8 mouse cellular contexts compared by ENCODE assay signal in the genomic region with DNA sequence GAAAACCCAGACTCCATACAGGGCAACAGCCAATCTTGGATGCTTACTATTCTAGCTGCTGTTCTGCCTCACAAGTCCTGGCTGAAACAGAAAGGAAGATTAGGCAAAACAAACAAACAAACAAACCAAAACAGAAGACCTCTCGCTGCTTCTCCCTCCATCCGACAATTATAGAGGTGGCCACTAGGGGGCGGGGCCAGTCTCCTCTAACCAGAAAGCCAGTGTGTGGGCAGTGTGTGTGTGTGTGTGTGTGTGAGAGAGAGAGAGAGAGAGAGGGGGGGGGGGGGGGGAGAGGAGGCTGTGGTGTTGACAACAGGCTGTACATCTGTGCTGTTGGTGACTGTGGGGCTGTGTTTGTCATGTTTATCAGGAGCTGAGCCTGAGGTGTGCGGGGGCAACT. TPM values are rescaled to one million over a fixed set of nuclear protein-coding genes. Genes with fewer than 3 reads are reported as not detected.
A peak's percentile ranks its signal among the peaks of the same experiment; 100 is the strongest.
DNase-seq lines count a peak whose midpoint lies in the region; ATAC-seq and TF ChIP-seq lines count a peak whose summit lies in the region.

No protein-coding gene starts in this region.

- peak; percentile 28; the same call in 1 of the 2 replicates for ATAC-seq in heart, postnatal 0 days (ENCODE audit: insufficient read depth, low read depth)
- peak; percentile 58 for ATAC-seq in CD4-positive, CD25-positive, alpha-beta regulatory T cell, adult 4 months
- 0 out of 2 replicates have a peak, but pooled peaks have one; percentile 21 for ATAC-seq in forebrain, embryonic 15.5 days (replicated peaks)
- ATAC-seq in midbrain, embryonic 13.5 days, result peak; percentile 25; the same call in 1 of the 2 replicates

- H3K4me2 ChIP-seq in heart, postnatal 0 days (ENCODE audit: low read depth, low read length), result no peak overlapping the region
- H3K4me2 ChIP-seq in forebrain, embryonic 15.5 days (replicated peaks), result no peak overlapping the region
- H3K4me2 ChIP-seq in midbrain, embryonic 13.5 days (replicated peaks), result no peak overlapping the region

- peak; percentile 69 for TF ChIP-seq CTCF in heart, postnatal 0 days (IDR thresholded peaks at IDR 0.05; ENCODE audit: low read depth)
- TF ChIP-seq CTCF in bone marrow macrophage, adult 2 months (IDR thresholded peaks at IDR 0.05; ENCODE audit: low read depth, low read length), result peak; percentile 62
- TF ChIP-seq CTCF in testis, adult 2 months (IDR thresholded peaks at IDR 0.05; ENCODE audit: control insufficient read depth, insufficient read depth, insufficient replicate concordance, low read depth, low read length), result peak; percentile 62; the same call in 1 of the 2 replicates

- no peak for TF ChIP-seq EP300 in heart, postnatal 0 days (IDR thresholded peaks at IDR 0.05; ENCODE audit: low read depth)

- H3K4me1 ChIP-seq in heart, postnatal 0 days (ENCODE audit: control insufficient read depth, insufficient read depth), result no peaks in the 10 kb centered on the region
- H3K4me1 ChIP-seq in bone marrow macrophage, adult 2 months (ENCODE audit: control insufficient read depth, insufficient read depth, low read length), result no peaks in the 10 kb centered on the region
- peaks cover 22% of the 10 kb centered on the region for H3K4me1 ChIP-seq in forebrain, embryonic 15.5 days
- H3K4me1 ChIP-seq in midbrain, embryonic 13.5 days (replicated peaks), result peaks cover 36% of the 10 kb centered on the region
- peaks cover 16% of the 10 kb centered on the region for H3K4me1 ChIP-seq in testis, adult 2 months (ENCODE audit: control insufficient read depth, insufficient read depth, low read length)

- no peaks in the 10 kb centered on the region for H3K36me3 ChIP-seq in heart, postnatal 0 days (replicated peaks; ENCODE audit: control insufficient read depth, insufficient read depth, low read length)
- no peaks in the 10 kb centered on the region for H3K36me3 ChIP-seq in forebrain, embryonic 15.5 days
- no peaks in the 10 kb centered on the region for H3K36me3 ChIP-seq in midbrain, embryonic 13.5 days
- H3K36me3 ChIP-seq in testis, adult 2 months (ENCODE audit: control insufficient read depth, insufficient read depth, low read length), result no peaks in the 10 kb centered on the region

- no peak overlapping the region for H3K27ac ChIP-seq in heart, postnatal 0 days (ENCODE audit: low read depth)
- H3K27ac ChIP-seq in bone marrow macrophage, adult 2 months (ENCODE audit: insufficient read depth, low read depth, low read length), result no peak overlapping the region
- no peak overlapping the region for H3K27ac ChIP-seq in forebrain, embryonic 15.5 days (replicated peaks)
- no peak overlapping the region for H3K27ac ChIP-seq in midbrain, embryonic 13.5 days
- no peak overlapping the region for H3K27ac ChIP-seq in testis, adult 2 months (ENCODE audit: control insufficient read depth, insufficient read depth, low read depth, low read length)

- no peaks in the 10 kb centered on the region for H3K9me3 ChIP-seq in heart, postnatal 0 days (replicated peaks; ENCODE audit: control insufficient read depth, low read length)
- no peaks in the 10 kb centered on the region for H3K9me3 ChIP-seq in forebrain, embryonic 15.5 days
- H3K9me3 ChIP-seq in midbrain, embryonic 13.5 days, result no peaks in the 10 kb centered on the region

- WGBS in heart, postnatal 0 days, result 20% methylated on average over 4 of the region's 4 CpGs
- 13% methylated on average over 4 of the region's 4 CpGs for WGBS in forebrain, embryonic 15.5 days
- WGBS in midbrain, embryonic 13.5 days, result 21% methylated on average over 4 of the region's 4 CpGs

- H3K27me3 ChIP-seq in heart, postnatal 0 days (ENCODE audit: control insufficient read depth, insufficient read depth, low read length), result peaks cover 97% of the 10 kb centered on the region
- peaks cover 88% of the 10 kb centered on the region for H3K27me3 ChIP-seq in forebrain, embryonic 15.5 days
- H3K27me3 ChIP-seq in midbrain, embryonic 13.5 days, result peaks cover 97% of the 10 kb centered on the region
- H3K27me3 ChIP-seq in testis, adult 2 months (ENCODE audit: control insufficient read depth, insufficient read depth, low read length), result no peaks in the 10 kb centered on the region

- no peak for TF ChIP-seq POLR2A in bone marrow macrophage, adult 2 months (IDR thresholded peaks at IDR 0.05; ENCODE audit: borderline replicate concordance, low read depth, low read length)
- TF ChIP-seq POLR2A in testis, adult 2 months (IDR thresholded peaks at IDR 0.05; ENCODE audit: control insufficient read depth, low read depth, low read length), result no peak

- DNase-seq in heart, postnatal 0 days (ENCODE audit: low spot score), result peak; percentile 34
- no peak for DNase-seq in heart, adult 11 months
- DNase-seq in layer of hippocampus, postnatal 10 days (ENCODE audit: low spot score in 2 of 2), result peak; percentile 77 to 79

- H3K4me3 ChIP-seq in heart, postnatal 0 days (ENCODE audit: low read depth, low read length), result no peak overlapping the region
- no peak overlapping the region for H3K4me3 ChIP-seq in bone marrow macrophage, adult 2 months (ENCODE audit: insufficient read depth, low read length)
- no peak overlapping the region for H3K4me3 ChIP-seq in forebrain, embryonic 15.5 days
- H3K4me3 ChIP-seq in midbrain, embryonic 13.5 days (replicated peaks), result no peak overlapping the region
- no peak overlapping the region for H3K4me3 ChIP-seq in testis, adult 2 months (ENCODE audit: control insufficient read depth, low read depth, low read length)

- no peak overlapping the region for H3K9ac ChIP-seq in heart, postnatal 0 days (replicated peaks; ENCODE audit: low read depth, low read length)
- no peak overlapping the region for H3K9ac ChIP-seq in forebrain, embryonic 15.5 days (replicated peaks)
- H3K9ac ChIP-seq in midbrain, embryonic 13.5 days (replicated peaks), result no peak overlapping the region

RNA-seq across cellular contexts. Expression of gene Cryba2, which starts 2.0 kb away (rescaled TPM):
- not detected in 2 replicates for total RNA-seq in heart, postnatal 0 days (2014; rRNA removed; ENCODE audit: low replicate concordance)
- not detected in 2 replicates for polyA plus RNA-seq in heart, postnatal 0 days (2015; fragmentation: Nextera tagmentation; extraction: Ambion mirVana)
- polyA plus RNA-seq in CD4-positive, CD25-positive, alpha-beta regulatory T cell, adult 4 months (2017; shearing (Covaris generic)), result not detected
- polyA plus RNA-seq in bone marrow macrophage, adult 2 months (2012; ENCODE audit: insufficient read depth, insufficient read length, missing spikeins), result not detected in 2 replicates
- not detected in 2 replicates for polyA plus RNA-seq in forebrain, embryonic 15.5 days (2015; fragmentation: Nextera tagmentation; extraction: Ambion mirVana)
- under 1 TPM in 1 of 2 experiments, not detected in 1; 0.53 TPM for total RNA-seq in layer of hippocampus, postnatal 10 days (2021)
- 0.64 and 1.9 TPM in 2 replicates for polyA plus RNA-seq in midbrain, embryonic 13.5 days (2015; fragmentation: Nextera tagmentation; extraction: Ambion mirVana)
- 1.8 and 2.0 TPM in 2 replicates for polyA plus RNA-seq in testis, adult 2 months (2012; rRNA removed)

RNA-seq across cellular contexts. Expression of gene Fev, which starts 9.7 kb away (rescaled TPM):
- not detected in 2 replicates for total RNA-seq in heart, postnatal 0 days (2014; rRNA removed; ENCODE audit: low replicate concordance)
- polyA plus RNA-seq in heart, postnatal 0 days (2015; fragmentation: Nextera tagmentation; extraction: Ambion mirVana), result 0.23 and 0.34 TPM in 2 replicates
- not detected for polyA plus RNA-seq in CD4-positive, CD25-positive, alpha-beta regulatory T cell, adult 4 months (2017; shearing (Covaris generic))
- not detected in 2 replicates for polyA plus RNA-seq in bone marrow macrophage, adult 2 months (2012; ENCODE audit: insufficient read depth, insufficient read length, missing spikeins)
- 0.46 TPM in 1 of 2 replicates, not detected in the other for polyA plus RNA-seq in forebrain, embryonic 15.5 days (2015; fragmentation: Nextera tagmentation; extraction: Ambion mirVana)
- total RNA-seq in layer of hippocampus, postnatal 10 days (2021), result not detected
- polyA plus RNA-seq in midbrain, embryonic 13.5 days (2015; fragmentation: Nextera tagmentation; extraction: Ambion mirVana), result 1.8 and 5.1 TPM in 2 replicates
- 2.4 and 3.1 TPM in 2 replicates for polyA plus RNA-seq in testis, adult 2 months (2012; rRNA removed)

RNA-seq across cellular contexts. Expression of gene Cdk5r2, which starts 40.2 kb away (rescaled TPM):
- total RNA-seq in heart, postnatal 0 days (2014; rRNA removed; ENCODE audit: low replicate concordance), result not detected in 2 replicates
- not detected in 2 replicates for polyA plus RNA-seq in heart, postnatal 0 days (2015; fragmentation: Nextera tagmentation; extraction: Ambion mirVana)
- not detected for polyA plus RNA-seq in CD4-positive, CD25-positive, alpha-beta regulatory T cell, adult 4 months (2017; shearing (Covaris generic))
- polyA plus RNA-seq in bone marrow macrophage, adult 2 months (2012; ENCODE audit: insufficient read depth, insufficient read length, missing spikeins), result not detected in 2 replicates
- 2.1 and 2.4 TPM in 2 replicates for polyA plus RNA-seq in forebrain, embryonic 15.5 days (2015; fragmentation: Nextera tagmentation; extraction: Ambion mirVana)
- total RNA-seq in layer of hippocampus, postnatal 10 days (2021), result 100 to 1,000 TPM; 286 to 311 TPM
- polyA plus RNA-seq in midbrain, embryonic 13.5 days (2015; fragmentation: Nextera tagmentation; extraction: Ambion mirVana), result 4.8 and 7.1 TPM in 2 replicates
- 0.06 and 0.07 TPM in 2 replicates for polyA plus RNA-seq in testis, adult 2 months (2012; rRNA removed)

RNA-seq across cellular contexts. Expression of gene Cfap65, which starts 40.4 kb away (rescaled TPM):
- total RNA-seq in heart, postnatal 0 days (2014; rRNA removed; ENCODE audit: low replicate concordance), result 0.04 TPM in 1 of 2 replicates, not detected in the other
- 0.05 TPM in 1 of 2 replicates, not detected in the other for polyA plus RNA-seq in heart, postnatal 0 days (2015; fragmentation: Nextera tagmentation; extraction: Ambion mirVana)
- not detected for polyA plus RNA-seq in CD4-positive, CD25-positive, alpha-beta regulatory T cell, adult 4 months (2017; shearing (Covaris generic))
- polyA plus RNA-seq in bone marrow macrophage, adult 2 months (2012; ENCODE audit: insufficient read depth, insufficient read length, missing spikeins), result not detected in 2 replicates
- 0.59 and 0.67 TPM in 2 replicates for polyA plus RNA-seq in forebrain, embryonic 15.5 days (2015; fragmentation: Nextera tagmentation; extraction: Ambion mirVana)
- 1 to 10 TPM; 3.3 to 3.9 TPM for total RNA-seq in layer of hippocampus, postnatal 10 days (2021)
- polyA plus RNA-seq in midbrain, embryonic 13.5 days (2015; fragmentation: Nextera tagmentation; extraction: Ambion mirVana), result 0.24 and 0.42 TPM in 2 replicates
- polyA plus RNA-seq in testis, adult 2 months (2012; rRNA removed), result 204 and 212 TPM in 2 replicates

RNA-seq across cellular contexts. Expression of gene Ihh, which starts 56.5 kb away (rescaled TPM):
- 0.35 TPM in 1 of 2 replicates, not detected in the other for total RNA-seq in heart, postnatal 0 days (2014; rRNA removed; ENCODE audit: low replicate concordance)
- 0.05 TPM in 2 replicates for polyA plus RNA-seq in heart, postnatal 0 days (2015; fragmentation: Nextera tagmentation; extraction: Ambion mirVana)
- not detected for polyA plus RNA-seq in CD4-positive, CD25-positive, alpha-beta regulatory T cell, adult 4 months (2017; shearing (Covaris generic))
- 0.32 and 0.38 TPM in 2 replicates for polyA plus RNA-seq in bone marrow macrophage, adult 2 months (2012; ENCODE audit: insufficient read depth, insufficient read length, missing spikeins)
- 0.09 and 0.22 TPM in 2 replicates for polyA plus RNA-seq in forebrain, embryonic 15.5 days (2015; fragmentation: Nextera tagmentation; extraction: Ambion mirVana)
- total RNA-seq in layer of hippocampus, postnatal 10 days (2021), result under 1 TPM; 0.27 to 0.31 TPM
- 0.13 and 0.26 TPM in 2 replicates for polyA plus RNA-seq in midbrain, embryonic 13.5 days (2015; fragmentation: Nextera tagmentation; extraction: Ambion mirVana)
- 0.43 and 0.94 TPM in 2 replicates for polyA plus RNA-seq in testis, adult 2 months (2012; rRNA removed)
